Mouse (Mus musculus): ENCODE results near the gene Rfc2.

GRCm38 (mm10) chr5:134632841-134633240 lies 51.7 kb downstream of the Rfc2 start:
- no peak for TF ChIP-seq TCF12 (IDR thresholded peaks at IDR 0.05; ENCODE audit: low read depth, low read length)
- TF ChIP-seq TBP (conservative IDR thresholded peaks at IDR 0.05; ENCODE audit: low read depth, low read length): no peak
- TF ChIP-seq EP300 (IDR thresholded peaks at IDR 0.05; ENCODE audit: low read length): no peak
